Mouse (Mus musculus): ENCODE measurements around the gene Lmntd2. TPM values are rescaled to one million over a fixed set of nuclear protein-coding genes. Genes with fewer than 3 reads are reported as not detected.

Lmntd2 gene
- polyA plus RNA-seq, 2 experiments: 0.95 to 6.6 TPM

GRCm38 (mm10) chr7:141227796-141228195 is 13.9 kb upstream of the Lmntd2 start:
- no peak for ATAC-seq (ENCODE audit: low FRiP score, low read depth)
- peaks cover 24% of the 10 kb centered on the region for H3K36me3 ChIP-seq (ENCODE audit: control insufficient read depth, insufficient read depth, low read length)
- 79% methylated on average over 4 of the region's 4 CpGs for WGBS

GRCm38 (mm10) chr7:141226535-141226934 is 12.7 kb upstream of the Lmntd2 start:
- Histone ChIP-seq H3K4me2 (replicated peaks; ENCODE audit: low read depth, low read length, severe bottlenecking) (no peak overlapping the region), H3K9me3 (ENCODE audit: control insufficient read depth, low read length) (no peaks in the 10 kb centered on the region), H3K4me1 (ENCODE audit: control insufficient read depth, insufficient read depth, low read length) (peaks cover 17% of the 10 kb centered on the region), H3K27me3 (ENCODE audit: control insufficient read depth, insufficient read depth, low read length) (no peaks in the 10 kb centered on the region), H3K4me3 (replicated peaks; ENCODE audit: low read length) (no peak overlapping the region), H3K9ac (ENCODE audit: low read depth, low read length, severe bottlenecking) (no peak overlapping the region), H3K27ac (replicated peaks; ENCODE audit: low read depth, low read length) (no peak overlapping the region), H3K36me3 (ENCODE audit: control insufficient read depth, insufficient read depth, low read length) (peaks cover 11% of the 10 kb centered on the region)
- 79% methylated on average over 6 of the region's 6 CpGs for WGBS
- ATAC-seq (ENCODE audit: low FRiP score, low read depth): no peak
- DNase-seq (ENCODE audit: low spot score): no peak
- no peak for TF ChIP-seq POLR2A (IDR thresholded peaks at IDR 0.05; ENCODE audit: borderline replicate concordance, extremely low read depth, insufficient read depth, insufficient read length)

More at GRCm38 (mm10) chr7:141227796-141228195, 13.9 kb upstream of the Lmntd2 start:
- H3K27me3 ChIP-seq (ENCODE audit: control insufficient read depth, insufficient read depth, low read length): no peaks in the 10 kb centered on the region
- H3K4me3 ChIP-seq (replicated peaks; ENCODE audit: low read length): peak overlapping the region; percentile 97
- peaks cover 8% of the 10 kb centered on the region for H3K4me1 ChIP-seq (ENCODE audit: control insufficient read depth, insufficient read depth, low read length)
- H3K9me3 ChIP-seq (ENCODE audit: control insufficient read depth, low read length): no peaks in the 10 kb centered on the region
- no peak for DNase-seq (ENCODE audit: low spot score)
- H3K4me2 ChIP-seq (replicated peaks; ENCODE audit: low read depth, low read length, severe bottlenecking): peak overlapping the region; percentile 88
- TF ChIP-seq POLR2A (IDR thresholded peaks at IDR 0.05; ENCODE audit: borderline replicate concordance, extremely low read depth, insufficient read depth, insufficient read length): no peak
- no peak overlapping the region for H3K27ac ChIP-seq (replicated peaks; ENCODE audit: low read depth, low read length)
- H3K9ac ChIP-seq (ENCODE audit: low read depth, low read length, severe bottlenecking): no peak overlapping the region

DNA sequence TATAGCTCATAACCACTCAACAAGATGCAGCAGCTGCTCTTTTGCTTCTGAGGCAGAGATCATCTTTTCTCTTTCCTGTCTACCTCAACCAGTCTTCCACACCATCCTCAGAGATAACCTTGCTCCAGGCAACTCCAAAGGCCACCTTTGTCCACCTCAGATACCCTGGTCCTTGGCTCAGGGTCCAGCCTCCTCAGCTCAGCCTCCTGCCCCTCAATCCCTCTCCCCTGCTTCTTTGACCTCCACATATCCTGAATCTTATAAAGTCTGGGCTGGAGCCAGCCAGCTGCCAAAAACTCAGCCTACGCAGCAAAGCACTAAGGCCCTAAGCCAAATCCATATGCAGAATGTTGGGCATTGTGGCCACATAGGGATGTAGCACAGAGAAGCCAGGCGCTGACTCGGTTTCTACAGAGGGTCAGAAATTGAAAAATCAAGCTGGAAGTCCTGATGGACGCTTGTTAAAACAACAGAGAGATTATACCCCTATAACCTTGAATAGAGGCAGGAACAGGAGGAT is 8.9 kb upstream of the Lmntd2 start:
- Histone ChIP-seq H3K27me3 (ENCODE audit: control insufficient read depth, insufficient read depth, low read length) (no peaks in the 10 kb centered on the region), H3K36me3 (ENCODE audit: control insufficient read depth, insufficient read depth, low read length) (peaks cover 16% of the 10 kb centered on the region), H3K9me3 (ENCODE audit: control insufficient read depth, low read length) (no peaks in the 10 kb centered on the region), H3K27ac (replicated peaks; ENCODE audit: low read depth, low read length) (peak overlapping the region; percentile 84), H3K4me3 (replicated peaks; ENCODE audit: low read length) (no peak overlapping the region), H3K9ac (ENCODE audit: low read depth, low read length, severe bottlenecking) (no peak overlapping the region), H3K4me1 (ENCODE audit: control insufficient read depth, insufficient read depth, low read length) (peaks cover 18% of the 10 kb centered on the region), H3K4me2 (replicated peaks; ENCODE audit: low read depth, low read length, severe bottlenecking) (peak overlapping the region; percentile 55)
- TF ChIP-seq POLR2A (IDR thresholded peaks at IDR 0.05; ENCODE audit: borderline replicate concordance, extremely low read depth, insufficient read depth, insufficient read length): no peak
- no peak for DNase-seq (ENCODE audit: low spot score)
- ATAC-seq (ENCODE audit: low FRiP score, low read depth): no peak
- WGBS: 81% methylated on average over 4 of the region's 4 CpGs

GRCm38 (mm10) chr7:141222126-141222467 is 8.2 kb upstream of the Lmntd2 start:
- H3K36me3 ChIP-seq (ENCODE audit: control insufficient read depth, insufficient read depth, low read length): peaks cover 22% of the 10 kb centered on the region
- peak overlapping the region; percentile 31; the same call in 1 of the 2 replicates for H3K9ac ChIP-seq (ENCODE audit: low read depth, low read length, severe bottlenecking)
- H3K4me2 ChIP-seq (replicated peaks; ENCODE audit: low read depth, low read length, severe bottlenecking): peak overlapping the region; percentile 55
- DNase-seq (ENCODE audit: low spot score) (no peak), ATAC-seq (ENCODE audit: low FRiP score, low read depth) (no peak)
- peaks cover 18% of the 10 kb centered on the region for H3K4me1 ChIP-seq (ENCODE audit: control insufficient read depth, insufficient read depth, low read length)
- peak overlapping the region; percentile 65 for H3K4me3 ChIP-seq (replicated peaks; ENCODE audit: low read length)
- H3K27ac ChIP-seq (replicated peaks; ENCODE audit: low read depth, low read length): peak overlapping the region; percentile 84
- TF ChIP-seq POLR2A (IDR thresholded peaks at IDR 0.05; ENCODE audit: borderline replicate concordance, extremely low read depth, insufficient read depth, insufficient read length): 0 out of 2 replicates have a peak, but pooled peaks have one; percentile 2
- no peaks in the 10 kb centered on the region for H3K27me3 ChIP-seq (ENCODE audit: control insufficient read depth, insufficient read depth, low read length)
- WGBS: 4% methylated on average over 8 of the region's 8 CpGs
- no peaks in the 10 kb centered on the region for H3K9me3 ChIP-seq (ENCODE audit: control insufficient read depth, low read length)

DNA sequence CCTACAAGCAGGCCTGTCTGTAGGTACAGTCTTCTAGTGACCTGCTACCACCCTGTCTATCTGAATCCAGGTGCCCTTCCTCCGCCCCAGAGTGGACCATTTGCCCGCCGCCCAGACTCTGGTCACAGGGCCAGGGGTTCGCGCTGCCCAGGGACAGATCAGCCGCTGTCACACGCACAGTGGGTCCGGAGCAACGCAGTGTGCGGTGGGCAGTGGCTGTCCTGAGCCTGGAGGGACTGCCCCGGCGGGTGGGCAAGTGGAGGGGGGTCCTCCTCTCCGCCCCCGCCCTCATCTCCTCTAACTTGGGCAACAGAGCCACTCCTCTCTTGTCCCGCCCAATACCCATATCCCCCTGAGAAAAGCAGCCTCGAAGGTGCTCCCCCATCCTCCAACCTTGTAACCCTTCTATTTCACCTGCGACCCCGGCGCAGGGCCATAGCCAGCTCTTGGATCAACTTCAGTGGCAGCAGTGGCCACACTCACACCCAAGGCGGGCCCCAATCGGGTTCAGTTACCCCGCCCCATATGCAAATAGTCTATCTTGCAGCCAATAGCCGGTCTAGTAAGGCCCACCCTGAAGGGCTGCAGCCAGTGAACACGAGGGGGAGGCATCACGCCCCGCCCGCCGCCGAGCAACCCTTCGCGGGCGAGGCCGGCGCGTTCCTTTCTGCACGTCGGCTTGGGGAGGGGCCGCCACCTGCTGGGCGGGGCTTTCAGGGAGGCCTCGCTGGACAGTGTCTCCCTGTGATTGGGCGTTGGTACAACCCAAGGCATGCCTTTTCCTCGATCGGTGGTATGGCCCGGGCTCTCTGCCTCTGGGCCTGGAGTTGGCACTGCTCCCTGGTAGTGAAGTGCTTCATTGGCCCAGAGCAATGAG is 7.6 kb upstream of the Lmntd2 start:
- H3K27me3 ChIP-seq (ENCODE audit: control insufficient read depth, insufficient read depth, low read length): no peaks in the 10 kb centered on the region
- ATAC-seq (ENCODE audit: low FRiP score, low read depth) (peak; percentile 97), DNase-seq (ENCODE audit: low spot score) (peak; percentile 98)
- peak overlapping the region; percentile 65 for H3K4me3 ChIP-seq (replicated peaks; ENCODE audit: low read length)
- peak overlapping the region; percentile 77 for H3K4me2 ChIP-seq (replicated peaks; ENCODE audit: low read depth, low read length, severe bottlenecking)
- H3K27ac ChIP-seq (replicated peaks; ENCODE audit: low read depth, low read length): peak overlapping the region; percentile 84
- peak overlapping the region; percentile 63 for H3K9ac ChIP-seq (ENCODE audit: low read depth, low read length, severe bottlenecking)
- H3K4me1 ChIP-seq (ENCODE audit: control insufficient read depth, insufficient read depth, low read length): peaks cover 21% of the 10 kb centered on the region
- peaks cover 22% of the 10 kb centered on the region for H3K36me3 ChIP-seq (ENCODE audit: control insufficient read depth, insufficient read depth, low read length)
- peak; percentile 42; the same call in 1 of the 2 replicates for TF ChIP-seq POLR2A (IDR thresholded peaks at IDR 0.05; ENCODE audit: borderline replicate concordance, extremely low read depth, insufficient read depth, insufficient read length)
- WGBS: 4% methylated on average over 35 of the region's 44 CpGs
- H3K9me3 ChIP-seq (ENCODE audit: control insufficient read depth, low read length): no peaks in the 10 kb centered on the region

Data from limb, embryonic 14.5 days (tissue).